Mouse (Mus musculus): Measurements from ENCODE around the gene Hcn3.

Gene Hcn3

DNA sequence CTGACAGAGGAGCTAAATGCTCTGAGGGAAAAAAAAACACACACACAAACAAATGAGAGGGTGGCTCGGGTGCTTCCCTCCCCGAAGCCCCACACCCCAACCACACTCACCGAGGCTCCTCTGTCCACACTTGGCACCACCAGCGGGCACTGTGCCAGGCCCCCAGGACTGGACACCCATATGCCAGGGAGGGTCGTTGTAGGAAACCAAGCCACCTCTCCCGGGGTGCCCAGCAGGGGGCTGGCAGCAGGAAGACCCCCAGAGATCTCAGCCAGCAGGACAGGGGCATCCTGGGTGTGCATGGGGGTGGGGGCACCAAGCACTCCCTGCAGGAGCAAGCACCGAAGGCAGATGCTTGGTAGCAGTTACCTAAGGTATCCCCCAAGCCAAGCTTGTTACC lies 59.2 kb downstream of the Hcn3 start, which contains the start of gene Gm43738:
TSS of gene Gm43738 (minus strand) at position 289 of the 400 bp plus-strand sequence.
- DNase-seq (ENCODE audit: low read depth, low spot score) = no peak
